Mouse (Mus musculus): ENCODE results near the gene Tceal8. TPM values are rescaled to one million over a fixed set of nuclear protein-coding genes. Genes with fewer than 3 reads are reported as not detected.
A peak's percentile ranks its signal among the peaks of the same experiment; 100 is the strongest.
"Not testable (repeated sequence)": the region's sequence is repeated elsewhere in the genome, so short reads cannot be mapped to it uniquely, and the experiment has no call there.

Tceal8 gene
- polyA plus RNA-seq, 1 experiment = 1.2 TPM

DNA sequence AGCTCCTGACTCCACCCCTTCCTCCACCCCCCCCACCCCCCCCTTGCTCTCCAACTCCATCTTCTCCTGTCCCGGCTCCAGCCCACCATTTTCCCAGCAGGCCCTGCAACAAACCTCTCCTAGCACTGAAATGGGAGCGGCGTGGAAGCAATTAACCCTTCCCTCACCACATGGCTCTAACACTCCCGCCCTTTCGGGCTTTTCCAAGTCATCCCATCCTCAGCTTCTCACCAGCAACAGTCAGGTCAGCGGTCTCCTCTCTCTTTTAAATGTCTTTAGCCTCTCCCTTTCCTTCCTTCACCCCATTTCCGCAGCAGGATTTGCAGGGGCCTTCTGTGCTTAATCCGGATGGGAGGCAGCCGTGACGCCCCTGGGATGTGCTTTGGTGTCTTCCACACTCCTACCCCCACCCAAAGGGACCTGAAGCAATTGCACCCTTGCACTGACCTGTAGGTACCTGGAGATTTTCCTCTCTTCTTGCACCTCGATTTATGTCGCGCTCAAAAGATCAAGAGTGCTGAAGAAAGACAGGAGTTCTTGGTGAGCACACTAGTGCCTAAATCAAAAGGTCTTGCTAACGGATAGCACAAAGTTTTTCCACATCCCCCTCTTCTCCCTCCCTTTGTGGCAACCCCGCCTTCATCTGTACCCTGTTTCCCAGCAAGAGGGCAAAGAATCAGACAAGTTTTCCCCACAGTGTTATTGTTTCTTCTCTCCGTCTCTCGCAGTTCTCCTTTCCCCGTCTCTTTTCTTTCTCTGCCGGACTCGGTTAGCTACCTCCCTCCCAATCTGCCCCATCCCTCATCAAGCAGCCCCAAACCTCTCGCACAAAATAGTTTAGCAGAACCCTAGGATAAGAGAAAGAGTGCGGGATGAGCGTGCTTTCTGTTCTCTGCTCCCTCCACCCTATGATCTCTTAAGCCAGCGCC lies 689 bp downstream of the Tceal8 start:
- Histone ChIP-seq H3K4me1 (replicated peaks; ENCODE audit: control insufficient read depth, insufficient read depth, low read length) (no peaks in the 10 kb centered on the region), H3K27me3 (ENCODE audit: control insufficient read depth, insufficient read depth, low read length) (no peaks in the 10 kb centered on the region), H3K36me3 (ENCODE audit: control insufficient read depth, insufficient read depth, low read length) (no peaks in the 10 kb centered on the region), H3K4me3 (ENCODE audit: control insufficient read depth, insufficient read depth, low read length) (peak overlapping the region; percentile 31), H3K27ac (ENCODE audit: control insufficient read depth, insufficient read depth, low read length) (no peak overlapping the region)
- DNase-seq = peak; percentile 1
- 4% methylated on average over 24 of the region's 24 CpGs for WGBS
- TF ChIP-seq POLR2A (IDR thresholded peaks at IDR 0.05; ENCODE audit: control insufficient read depth, extremely low read depth, insufficient read depth, low read length, poor library complexity) (no peak), CTCF (IDR thresholded peaks at IDR 0.05; ENCODE audit: borderline replicate concordance, control insufficient read depth, extremely low read depth, insufficient read depth, low read length, poor library complexity) (no peak)

DNA sequence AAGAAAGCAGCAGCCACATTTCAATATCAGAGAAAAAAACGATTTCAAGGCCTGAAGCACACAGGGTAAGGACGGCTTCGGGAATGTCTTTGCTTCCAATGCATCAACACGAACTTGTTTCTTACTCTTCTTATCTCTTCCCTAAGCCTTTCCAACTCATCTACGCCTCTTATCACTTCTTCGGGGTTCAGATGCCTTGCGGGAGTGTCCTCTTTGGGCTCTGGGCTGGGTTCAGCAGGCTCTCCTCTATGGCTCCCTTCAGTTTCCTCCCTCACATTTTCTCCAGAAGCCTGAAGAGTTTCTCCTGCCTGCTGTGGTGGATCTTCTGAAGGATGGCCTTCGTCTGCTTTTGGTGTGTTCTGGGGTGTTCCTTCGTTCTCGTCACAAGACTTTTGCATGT lies 1.5 kb downstream of the Tceal8 start:
- H3K27ac ChIP-seq (ENCODE audit: control insufficient read depth, insufficient read depth, low read length) = no peak overlapping the region

DNA sequence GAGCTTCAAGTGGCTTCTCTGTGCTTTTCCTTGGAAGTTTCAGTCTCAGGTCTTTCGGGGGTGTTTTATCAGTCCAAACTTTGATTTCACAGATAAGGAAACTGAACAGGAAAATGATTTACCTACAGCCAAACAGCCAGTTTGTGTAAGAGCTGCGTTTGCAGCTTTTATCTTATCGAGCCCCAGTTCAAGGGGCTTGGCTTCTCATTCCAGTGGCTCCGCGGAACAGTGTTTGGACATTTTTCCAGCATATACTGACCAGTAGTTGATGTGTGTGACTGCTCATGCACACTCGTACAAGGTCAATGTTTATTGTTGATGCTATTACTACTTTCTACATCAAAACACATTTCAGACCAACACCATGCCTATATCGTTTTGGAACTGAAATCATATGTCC lies 27.9 kb downstream of the Tceal8 start:
- DNase-seq = no peak
- TF ChIP-seq CTCF (IDR thresholded peaks at IDR 0.05; ENCODE audit: borderline replicate concordance, control insufficient read depth, extremely low read depth, insufficient read depth, low read length, poor library complexity) (no peak), POLR2A (IDR thresholded peaks at IDR 0.05; ENCODE audit: control insufficient read depth, extremely low read depth, insufficient read depth, low read length, poor library complexity) (no peak)
- Histone ChIP-seq H3K4me3 (ENCODE audit: control insufficient read depth, insufficient read depth, low read length) (no peak overlapping the region), H3K36me3 (ENCODE audit: control insufficient read depth, insufficient read depth, low read length) (no peaks in the 10 kb centered on the region), H3K4me1 (replicated peaks; ENCODE audit: control insufficient read depth, insufficient read depth, low read length) (no peaks in the 10 kb centered on the region), H3K27ac (ENCODE audit: control insufficient read depth, insufficient read depth, low read length) (no peak overlapping the region), H3K27me3 (ENCODE audit: control insufficient read depth, insufficient read depth, low read length) (no peaks in the 10 kb centered on the region; the same call in 1 of the 2 replicates)
- WGBS = 76% methylated on average over 7 of the region's 7 CpGs

More for the DNA sequence above, 1.5 kb downstream of the Tceal8 start:
- no peak for DNase-seq
- Histone ChIP-seq H3K4me3 (ENCODE audit: control insufficient read depth, insufficient read depth, low read length) (no peak overlapping the region), H3K36me3 (ENCODE audit: control insufficient read depth, insufficient read depth, low read length) (no peaks in the 10 kb centered on the region), H3K27me3 (ENCODE audit: control insufficient read depth, insufficient read depth, low read length) (no peaks in the 10 kb centered on the region), H3K4me1 (replicated peaks; ENCODE audit: control insufficient read depth, insufficient read depth, low read length) (no peaks in the 10 kb centered on the region)
- TF ChIP-seq POLR2A (IDR thresholded peaks at IDR 0.05; ENCODE audit: control insufficient read depth, extremely low read depth, insufficient read depth, low read length, poor library complexity) (no peak), CTCF (IDR thresholded peaks at IDR 0.05; ENCODE audit: borderline replicate concordance, control insufficient read depth, extremely low read depth, insufficient read depth, low read length, poor library complexity) (no peak)
- WGBS = 96% methylated on average over 10 of the region's 10 CpGs

DNA sequence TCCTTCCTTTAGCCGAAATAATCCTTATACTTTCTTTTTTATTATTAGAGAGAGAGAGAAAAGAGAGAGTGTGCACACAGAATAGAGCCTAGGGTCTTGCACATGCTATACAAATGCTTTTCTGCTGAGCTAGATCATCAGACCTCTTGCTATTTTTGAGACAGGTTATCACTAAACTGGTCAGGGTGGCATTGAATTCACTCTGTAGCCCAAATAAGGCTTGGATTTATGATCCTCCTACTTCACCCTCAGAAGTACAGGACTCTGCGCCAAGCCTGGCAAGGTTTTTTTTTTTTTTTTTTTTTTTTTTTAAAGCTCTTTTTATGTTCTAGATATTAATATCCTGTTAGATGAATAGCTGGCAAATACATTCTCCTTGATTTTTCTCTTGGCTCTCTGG lies 28.4 kb downstream of the Tceal8 start:
- H3K27me3 ChIP-seq (ENCODE audit: control insufficient read depth, insufficient read depth, low read length) = no peaks in the 10 kb centered on the region; the same call in 1 of the 2 replicates
- H3K27ac ChIP-seq (ENCODE audit: control insufficient read depth, insufficient read depth, low read length) = no peak overlapping the region
- no peaks in the 10 kb centered on the region for H3K36me3 ChIP-seq (ENCODE audit: control insufficient read depth, insufficient read depth, low read length)
- no peak overlapping the region for H3K4me3 ChIP-seq (ENCODE audit: control insufficient read depth, insufficient read depth, low read length)
- DNase-seq = no peak
- TF ChIP-seq POLR2A (IDR thresholded peaks at IDR 0.05; ENCODE audit: control insufficient read depth, extremely low read depth, insufficient read depth, low read length, poor library complexity) (no peak), CTCF (IDR thresholded peaks at IDR 0.05; ENCODE audit: borderline replicate concordance, control insufficient read depth, extremely low read depth, insufficient read depth, low read length, poor library complexity) (no peak)
- no peaks in the 10 kb centered on the region for H3K4me1 ChIP-seq (replicated peaks; ENCODE audit: control insufficient read depth, insufficient read depth, low read length)
- 88% methylated on average over 2 of the region's 2 CpGs for WGBS

DNA sequence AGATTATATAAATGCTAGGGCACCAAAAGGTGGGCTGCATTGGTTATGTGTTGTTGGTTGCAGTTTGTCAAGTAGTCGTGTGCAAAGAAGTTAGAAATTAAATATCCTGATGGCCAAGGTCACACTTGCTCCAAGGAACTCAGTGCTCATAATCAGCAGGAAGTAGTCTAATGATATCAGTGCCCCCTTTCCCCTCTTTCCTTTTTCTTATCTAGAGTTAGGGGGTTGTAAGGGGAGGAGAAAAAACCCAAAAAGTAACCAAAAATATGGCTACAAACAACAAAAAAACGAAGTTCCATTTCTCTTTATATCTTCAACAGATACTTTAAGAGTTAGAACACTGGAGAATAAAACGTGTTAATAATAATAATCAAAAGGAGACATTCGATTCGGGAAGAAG lies 30.8 kb downstream of the Tceal8 start:
- no peak overlapping the region for H3K27ac ChIP-seq (ENCODE audit: control insufficient read depth, insufficient read depth, low read length)
- H3K4me1 ChIP-seq (replicated peaks; ENCODE audit: control insufficient read depth, insufficient read depth, low read length) = no peaks in the 10 kb centered on the region
- DNase-seq = no peak
- no peaks in the 10 kb centered on the region; the same call in 1 of the 2 replicates for H3K27me3 ChIP-seq (ENCODE audit: control insufficient read depth, insufficient read depth, low read length)
- TF ChIP-seq CTCF (IDR thresholded peaks at IDR 0.05; ENCODE audit: borderline replicate concordance, control insufficient read depth, extremely low read depth, insufficient read depth, low read length, poor library complexity) (no peak), POLR2A (IDR thresholded peaks at IDR 0.05; ENCODE audit: control insufficient read depth, extremely low read depth, insufficient read depth, low read length, poor library complexity) (no peak)
- 85% methylated on average over 5 of the region's 5 CpGs for WGBS
- no peaks in the 10 kb centered on the region for H3K36me3 ChIP-seq (ENCODE audit: control insufficient read depth, insufficient read depth, low read length)
- no peak overlapping the region for H3K4me3 ChIP-seq (ENCODE audit: control insufficient read depth, insufficient read depth, low read length)

DNA sequence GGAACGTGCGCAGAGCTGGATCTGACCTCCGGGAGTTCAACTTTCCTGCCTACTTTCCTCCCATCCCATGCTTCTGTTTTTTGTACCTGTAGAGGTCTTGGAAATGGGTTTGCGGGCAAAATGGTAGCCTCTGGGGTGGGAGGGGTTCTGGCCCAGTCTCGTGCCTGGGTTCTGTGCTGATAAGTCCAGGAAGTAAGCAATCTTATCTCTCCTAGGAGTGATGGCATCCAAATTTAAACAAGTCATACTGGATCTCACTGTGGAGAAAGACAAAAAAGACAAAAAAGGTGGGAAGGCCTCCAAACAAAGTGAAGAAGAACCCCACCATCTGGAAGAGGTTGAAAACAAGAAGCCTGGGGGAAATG lies 32.5 kb downstream of the Tceal8 start:
- H3K4me1 ChIP-seq (replicated peaks; ENCODE audit: control insufficient read depth, insufficient read depth, low read length); DNase-seq; H3K27me3 ChIP-seq (ENCODE audit: control insufficient read depth, insufficient read depth, low read length); H3K36me3 ChIP-seq (ENCODE audit: control insufficient read depth, insufficient read depth, low read length); H3K27ac ChIP-seq (ENCODE audit: control insufficient read depth, insufficient read depth, low read length); H3K4me3 ChIP-seq (ENCODE audit: control insufficient read depth, insufficient read depth, low read length): not testable (repeated sequence)
- 54% methylated on average over 5 of the region's 5 CpGs for WGBS

DNA sequence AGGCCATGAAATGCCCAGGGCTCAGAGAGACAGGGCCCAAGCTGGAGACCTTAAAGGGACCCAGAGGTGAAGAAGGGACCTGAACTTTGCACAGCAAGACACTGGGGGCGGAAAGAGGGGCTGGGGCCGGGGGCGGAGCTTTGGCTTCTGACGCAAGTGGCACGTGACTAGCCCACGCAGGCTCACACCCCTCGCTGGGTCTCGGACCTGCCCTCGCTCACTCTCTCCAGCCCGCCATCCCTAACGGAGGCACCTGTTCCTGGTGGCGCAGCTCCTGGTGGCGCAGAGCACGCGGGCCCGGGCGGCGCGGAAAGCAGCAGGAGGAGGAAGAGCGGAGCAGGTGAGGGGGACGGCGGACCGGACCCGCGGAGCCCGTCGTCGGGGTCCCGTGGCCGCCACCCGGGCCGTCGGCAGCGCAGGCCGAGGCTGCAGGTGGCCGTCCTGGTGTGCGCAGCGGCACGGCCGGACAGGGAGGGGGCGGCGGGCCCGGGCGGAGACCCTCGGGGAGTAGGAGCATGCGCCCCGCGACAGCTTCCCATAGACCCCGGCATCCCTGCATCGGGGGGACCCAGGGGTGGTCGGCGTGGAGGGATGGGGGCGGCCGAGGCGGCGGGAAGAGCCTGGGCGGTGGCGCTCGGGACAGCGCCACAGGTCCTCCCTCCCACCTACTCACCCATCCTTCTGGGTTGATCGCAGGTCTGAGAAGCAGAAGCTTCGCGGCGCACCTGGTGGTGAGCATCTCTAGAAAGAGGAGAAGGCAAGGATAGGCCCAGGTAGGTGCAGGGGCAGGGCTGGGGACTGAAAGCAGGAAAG lies 33.1 kb downstream of the Tceal8 start, which contains the start of gene Bex4:
TSS of gene Bex4 (plus strand) at position 170 of the 813 bp plus-strand sequence.
- not testable (repeated sequence) for H3K27ac ChIP-seq (ENCODE audit: control insufficient read depth, insufficient read depth, low read length); H3K4me3 ChIP-seq (ENCODE audit: control insufficient read depth, insufficient read depth, low read length); DNase-seq; H3K36me3 ChIP-seq (ENCODE audit: control insufficient read depth, insufficient read depth, low read length); H3K27me3 ChIP-seq (ENCODE audit: control insufficient read depth, insufficient read depth, low read length); H3K4me1 ChIP-seq (replicated peaks; ENCODE audit: control insufficient read depth, insufficient read depth, low read length)
- WGBS = 0% methylated on average over 9 of the region's 64 CpGs

All from thymus, adult 2 months (tissue).